Mouse (Mus musculus) erythroblast, adult 5-6 weeks (primary cell): Measurements from ENCODE around the gene Fndc4. TPM values are rescaled to one million over a fixed set of nuclear protein-coding genes. Genes with fewer than 3 reads are reported as not detected.

Experiments
- ATAC-seq: replicated peaks from 2 replicates; pipeline ENCODE4 v1.8.0; 2016; ENCODE audit warnings: moderate number of reproducible peaks, mild to moderate bottlenecking, moderate TSS enrichment, inconsistent platforms; ENCODE audit not compliant: poor library complexity, low FRiP score, severe bottlenecking
- total RNA-seq, 2 experiments: library from RNA; stranded (forward) in 1 of 2; stranded (reverse) in 1 of 2; fragments of 150-400 nt in 1 of 2; fragments of 200-764, 138-1000 nt in 1 of 2; gene quantifications; 2 replicates each; pipeline versions ENCODE4 v1.2.3 to v1.2.4; 2015 to 2017; ENCODE audit warnings: low replicate concordance in 2 of 2

Gene Fndc4
- total RNA-seq, 2 experiments from 2014 or later = 0.34 TPM; not detected in 1

DNA sequence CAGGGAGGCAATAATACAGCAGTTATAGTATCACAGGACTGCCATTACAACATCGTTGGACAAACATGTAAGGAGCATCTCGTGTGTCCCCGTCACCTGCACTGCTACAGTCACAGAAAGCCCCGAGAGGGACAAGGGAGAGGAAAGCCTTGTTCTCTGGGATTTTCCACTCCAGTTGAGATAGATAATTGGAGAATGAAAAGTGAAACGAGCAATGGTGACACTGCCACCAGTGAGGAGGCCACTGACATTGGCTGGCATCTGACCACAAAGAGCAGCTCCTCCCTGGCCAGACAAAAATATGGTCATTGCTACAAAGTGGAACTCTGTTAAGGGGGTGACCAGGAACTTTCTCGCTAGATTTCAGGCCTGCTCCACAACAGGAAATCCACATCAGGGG is 28.2 kb downstream of the Fndc4 start:
- no peak for ATAC-seq

DNA sequence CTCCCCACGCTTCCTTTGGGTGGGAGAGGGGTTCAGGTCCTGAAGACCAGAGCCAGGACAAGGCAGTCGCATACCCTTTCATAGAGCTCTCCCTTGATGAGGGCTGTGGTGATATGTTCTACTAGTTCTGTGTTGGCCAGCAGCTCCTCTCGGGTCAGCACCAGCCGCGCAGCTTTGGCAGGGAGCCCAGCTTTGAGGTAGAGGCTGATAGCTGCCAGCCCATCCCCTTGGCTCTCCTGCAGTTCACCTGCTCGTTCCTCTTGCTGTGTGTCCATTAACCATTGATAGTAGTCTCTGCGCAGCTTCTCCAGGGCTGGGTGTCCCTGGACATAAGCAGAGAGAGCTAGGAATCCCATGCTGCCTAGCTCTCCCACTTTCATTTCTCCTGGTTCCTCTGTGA is 29.8 kb downstream of the Fndc4 start:
- ATAC-seq = no peak

- no peak for ATAC-seq
These were observed 38.3 kb downstream of the Fndc4 start for GRCm38 (mm10) chr5:31257616-31258015.

DNA sequence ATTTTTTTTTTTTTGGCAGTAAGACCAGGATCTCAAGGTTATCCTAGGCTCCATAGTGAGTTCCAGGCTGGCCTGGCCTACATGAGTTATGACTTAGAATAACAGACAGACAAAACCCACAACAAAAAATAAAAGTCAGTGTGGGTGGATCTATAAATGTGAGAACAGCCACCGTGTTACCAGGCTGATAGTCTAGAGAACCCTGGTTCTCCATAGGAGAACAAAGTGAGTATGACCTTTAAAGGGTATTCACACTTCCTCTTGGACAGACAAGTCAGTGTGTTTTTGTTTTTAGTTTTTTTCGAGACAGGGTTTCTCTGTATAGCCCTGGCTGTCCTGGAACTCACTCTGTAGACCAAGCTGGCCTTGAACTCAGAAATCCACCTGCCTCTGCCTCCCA is 39.9 kb downstream of the Fndc4 start:
- ATAC-seq = no peak

DNA sequence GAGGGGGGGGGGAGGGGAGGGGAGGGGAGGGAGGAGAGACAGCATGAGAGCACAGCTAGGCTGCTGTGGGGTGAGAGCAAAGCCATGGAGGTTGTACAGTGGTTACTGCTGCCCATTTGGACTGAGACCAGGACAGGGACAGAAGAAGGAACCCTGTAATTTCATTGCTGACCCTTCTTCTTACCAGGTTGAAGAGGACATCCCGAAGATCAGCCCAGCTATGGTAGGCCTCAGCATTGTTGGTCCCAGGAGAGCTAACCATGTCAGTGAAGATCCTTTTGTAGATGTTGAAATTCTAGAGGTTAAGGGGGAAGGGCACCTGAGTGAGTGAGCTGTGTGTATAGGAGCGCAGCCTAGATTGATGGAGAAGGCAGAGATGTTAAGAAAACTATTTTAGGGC is 40.5 kb downstream of the Fndc4 start:
- ATAC-seq = no peak

GRCm38 (mm10) chr5:31254901-31255300 is 41.0 kb downstream of the Fndc4 start:
- ATAC-seq = no peak

DNA sequence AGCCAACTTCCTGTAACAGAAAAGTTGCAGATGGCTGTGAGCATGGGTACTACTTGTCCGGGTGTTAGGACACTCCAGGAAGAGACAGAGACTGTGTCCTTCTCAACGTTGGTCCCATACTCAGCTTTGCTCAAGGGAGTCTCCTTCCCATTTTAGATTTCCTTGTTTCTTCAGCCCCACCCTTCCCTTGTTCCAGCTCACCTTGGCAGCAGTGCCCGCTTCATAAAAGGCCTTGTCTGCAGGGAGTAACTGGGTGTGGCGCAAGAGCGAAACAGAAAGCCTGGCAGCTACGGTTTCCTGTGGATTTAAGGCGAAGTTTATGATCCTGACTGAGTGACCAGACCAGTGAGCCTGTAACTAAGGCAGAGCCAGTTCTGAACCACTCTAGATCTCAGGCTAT is 41.4 kb downstream of the Fndc4 start:
- no peak for ATAC-seq

- no peak for ATAC-seq
These were observed 42.1 kb downstream of the Fndc4 start for GRCm38 (mm10) chr5:31253806-31254205.

GRCm38 (mm10) chr5:31252795-31253545 is 42.9 kb downstream of the Fndc4 start:
- ATAC-seq = no peak

GRCm38 (mm10) chr5:31252151-31252550 is 43.7 kb downstream of the Fndc4 start:
- no peak for ATAC-seq

GRCm38 (mm10) chr5:31251541-31252101 is 44.3 kb downstream of the Fndc4 start, which contains the start of gene Krtcap3:
Gene Krtcap3, plus strand, starts transcription at chr5:31251691.
- 0 out of 2 replicates have a peak, but pooled peaks have one; percentile 39 for ATAC-seq

DNA sequence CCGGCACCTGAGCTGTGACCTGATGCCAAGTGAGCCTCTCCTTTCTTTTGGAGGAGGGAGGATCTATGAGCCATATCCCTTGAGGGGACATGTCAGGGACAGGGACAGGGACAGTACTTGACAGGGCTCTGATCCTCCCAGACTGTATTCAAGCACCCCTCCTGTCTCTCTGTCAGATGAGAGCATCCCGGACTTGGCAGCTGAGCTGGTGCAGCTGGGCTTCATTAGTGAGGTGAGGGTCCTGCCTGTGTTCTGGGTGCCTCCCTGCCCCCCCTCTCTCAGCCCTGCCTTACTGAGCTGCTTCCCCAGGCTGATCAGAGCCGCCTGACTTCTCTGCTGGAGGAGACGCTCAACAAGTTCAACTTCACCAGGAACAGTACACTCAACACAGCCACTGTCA is 45.2 kb downstream of the Fndc4 start:
- ATAC-seq = no peak

Other genes with a start within 250 kb of the Fndc4 start
- 21.3 and 40.5 TPM in 2 replicates for gene Atraid, start 247.8 kb downstream of the Fndc4 start, total RNA-seq (2015; ENCODE audit: low replicate concordance)
- 22.3 and 26.8 TPM in 2 replicates for gene Atraid, start 247.8 kb downstream of the Fndc4 start, total RNA-seq (2017; ENCODE audit: low replicate concordance)
- 0.42 TPM in 1 of 2 replicates, not detected in the other for gene Slc5a6, start 247.2 kb downstream of the Fndc4 start, total RNA-seq (2015; ENCODE audit: low replicate concordance)
- 0.98 TPM in 1 of 2 replicates, not detected in the other for gene Slc5a6, start 247.2 kb downstream of the Fndc4 start, total RNA-seq (2017; ENCODE audit: low replicate concordance)
- gene Cad, start 241.3 kb downstream of the Fndc4 start, total RNA-seq (2015; ENCODE audit: low replicate concordance) = 6.5 and 16.3 TPM in 2 replicates
- 6.7 and 10.6 TPM in 2 replicates for gene Cad, start 241.3 kb downstream of the Fndc4 start, total RNA-seq (2017; ENCODE audit: low replicate concordance)
- gene Dnajc5g, start 189.8 kb downstream of the Fndc4 start, total RNA-seq (2015; ENCODE audit: low replicate concordance) = not detected in 2 replicates
- gene Dnajc5g, start 189.8 kb downstream of the Fndc4 start, total RNA-seq (2017; ENCODE audit: low replicate concordance) = 0.70 TPM in 1 of 2 replicates, not detected in the other
- gene Slc30a3, start 187.8 kb downstream of the Fndc4 start, total RNA-seq (2015; ENCODE audit: low replicate concordance) = not detected in 2 replicates
- not detected in 2 replicates for gene Slc30a3, start 187.8 kb downstream of the Fndc4 start, total RNA-seq (2017; ENCODE audit: low replicate concordance)
- not detected in 2 replicates for gene Trim54, start 179.4 kb downstream of the Fndc4 start, total RNA-seq (2015; ENCODE audit: low replicate concordance)
- gene Trim54, start 179.4 kb downstream of the Fndc4 start, total RNA-seq (2017; ENCODE audit: low replicate concordance) = not detected in 2 replicates
- not detected in 2 replicates for gene Ucn, start 157.3 kb downstream of the Fndc4 start, total RNA-seq (2015; ENCODE audit: low replicate concordance)
- gene Ucn, start 157.3 kb downstream of the Fndc4 start, total RNA-seq (2017; ENCODE audit: low replicate concordance) = not detected in 2 replicates
- 9.4 and 11.1 TPM in 2 replicates for gene Mpv17, start 141.8 kb downstream of the Fndc4 start, total RNA-seq (2015; ENCODE audit: low replicate concordance)
- gene Mpv17, start 141.8 kb downstream of the Fndc4 start, total RNA-seq (2017; ENCODE audit: low replicate concordance) = 10.7 and 12.7 TPM in 2 replicates
- not detected in 2 replicates for gene Gm29609, start 116.2 kb downstream of the Fndc4 start, total RNA-seq (2015; ENCODE audit: low replicate concordance)
- not detected in 2 replicates for gene Gm29609, start 116.2 kb downstream of the Fndc4 start, total RNA-seq (2017; ENCODE audit: low replicate concordance)
- 29.7 and 32.5 TPM in 2 replicates for gene Gtf3c2, start 115.9 kb downstream of the Fndc4 start, total RNA-seq (2015; ENCODE audit: low replicate concordance)
- 24.8 and 30.7 TPM in 2 replicates for gene Gtf3c2, start 115.9 kb downstream of the Fndc4 start, total RNA-seq (2017; ENCODE audit: low replicate concordance)
- gene Snx17, start 102.9 kb downstream of the Fndc4 start, total RNA-seq (2015; ENCODE audit: low replicate concordance) = 2.9 and 17.1 TPM in 2 replicates
- gene Snx17, start 102.9 kb downstream of the Fndc4 start, total RNA-seq (2017; ENCODE audit: low replicate concordance) = 12.3 and 15.8 TPM in 2 replicates
- 9.8 and 42.1 TPM in 2 replicates for gene Eif2b4, start 102.7 kb downstream of the Fndc4 start, total RNA-seq (2015; ENCODE audit: low replicate concordance)
- gene Eif2b4, start 102.7 kb downstream of the Fndc4 start, total RNA-seq (2017; ENCODE audit: low replicate concordance) = 13.5 and 18.7 TPM in 2 replicates
- gene Zfp513, start 93.8 kb downstream of the Fndc4 start, total RNA-seq (2015; ENCODE audit: low replicate concordance) = 2.3 and 4.8 TPM in 2 replicates
- gene Zfp513, start 93.8 kb downstream of the Fndc4 start, total RNA-seq (2017; ENCODE audit: low replicate concordance) = 5.5 and 5.9 TPM in 2 replicates
- 35.4 and 46.4 TPM in 2 replicates for gene Ppm1g, start 75.4 kb downstream of the Fndc4 start, total RNA-seq (2015; ENCODE audit: low replicate concordance)
- gene Ppm1g, start 75.4 kb downstream of the Fndc4 start, total RNA-seq (2017; ENCODE audit: low replicate concordance) = 67.5 and 132 TPM in 2 replicates
- gene Nrbp1, start 55.2 kb downstream of the Fndc4 start, total RNA-seq (2015; ENCODE audit: low replicate concordance) = 20.1 and 31.5 TPM in 2 replicates
- gene Nrbp1, start 55.2 kb downstream of the Fndc4 start, total RNA-seq (2017; ENCODE audit: low replicate concordance) = 23.0 and 28.1 TPM in 2 replicates
- gene Gm9970, start 54.8 kb downstream of the Fndc4 start, total RNA-seq (2015; ENCODE audit: low replicate concordance) = not detected in 2 replicates
- gene Gm9970, start 54.8 kb downstream of the Fndc4 start, total RNA-seq (2017; ENCODE audit: low replicate concordance) = not detected in 2 replicates
- gene Krtcap3, start 44.4 kb downstream of the Fndc4 start, total RNA-seq (2015; ENCODE audit: low replicate concordance) = 1.5 TPM in 1 of 2 replicates, not detected in the other
- 4.0 and 4.6 TPM in 2 replicates for gene Krtcap3, start 44.4 kb downstream of the Fndc4 start, total RNA-seq (2017; ENCODE audit: low replicate concordance)
- gene Ift172, start 5.0 kb downstream of the Fndc4 start, total RNA-seq (2015; ENCODE audit: low replicate concordance) = 0.58 and 3.1 TPM in 2 replicates
- 5.6 and 7.9 TPM in 2 replicates for gene Ift172, start 5.0 kb downstream of the Fndc4 start, total RNA-seq (2017; ENCODE audit: low replicate concordance)
- not detected in 2 replicates for gene Gckr, start 1.4 kb upstream of the Fndc4 start, total RNA-seq (2015; ENCODE audit: low replicate concordance)
- gene Gckr, start 1.4 kb upstream of the Fndc4 start, total RNA-seq (2017; ENCODE audit: low replicate concordance) = not detected in 2 replicates
- gene Zfp512, start 156.4 kb upstream of the Fndc4 start, total RNA-seq (2015; ENCODE audit: low replicate concordance) = 5.0 and 5.9 TPM in 2 replicates
- 13.8 and 16.1 TPM in 2 replicates for gene Zfp512, start 156.4 kb upstream of the Fndc4 start, total RNA-seq (2017; ENCODE audit: low replicate concordance)
- gene 4930548H24Rik, start 189.7 kb upstream of the Fndc4 start, total RNA-seq (2015; ENCODE audit: low replicate concordance) = not detected in 2 replicates
- gene 4930548H24Rik, start 189.7 kb upstream of the Fndc4 start, total RNA-seq (2017; ENCODE audit: low replicate concordance) = 0.17 and 1.1 TPM in 2 replicates
- gene Gpn1, start 198.7 kb upstream of the Fndc4 start, total RNA-seq (2015; ENCODE audit: low replicate concordance) = 4.0 and 6.9 TPM in 2 replicates
- gene Gpn1, start 198.7 kb upstream of the Fndc4 start, total RNA-seq (2017; ENCODE audit: low replicate concordance) = 4.0 and 4.3 TPM in 2 replicates
- 27.2 and 58.6 TPM in 2 replicates for gene Slc4a1ap, start 230.9 kb upstream of the Fndc4 start, total RNA-seq (2015; ENCODE audit: low replicate concordance)
- 34.2 and 58.8 TPM in 2 replicates for gene Slc4a1ap, start 230.9 kb upstream of the Fndc4 start, total RNA-seq (2017; ENCODE audit: low replicate concordance)
- 11.5 and 13.3 TPM in 2 replicates for gene Supt7l, start 231.7 kb upstream of the Fndc4 start, total RNA-seq (2015; ENCODE audit: low replicate concordance)
- 17.8 and 20.8 TPM in 2 replicates for gene Supt7l, start 231.7 kb upstream of the Fndc4 start, total RNA-seq (2017; ENCODE audit: low replicate concordance)